Mouse (Mus musculus) gastrocnemius, postnatal 36 days (tissue): ENCODE measurements around the gene Fcho2. TPM values are rescaled to one million over a fixed set of nuclear protein-coding genes. Genes with fewer than 3 reads are reported as not detected.
A peak's percentile ranks its signal among the peaks of the same experiment; 100 is the strongest.

Source experiments
- DNase-seq, 2 experiments: peaks; one replicate each; pipeline ENCODE4 v3.0.0; 2022
- intact Hi-C: fragments of 180-260 bp; cut with DNase I; formaldehyde crosslinking; loops from one replicate; pipeline ENCODE4 v1.15.1; 2025
- total RNA-seq, 2 experiments: library from RNA; stranded (reverse); gene quantifications; 2 replicates each; pipeline ENCODE4 v1.2.3; 2021

Fcho2 gene
- total RNA-seq, 2 experiments from 2014 or later, result 20.2 TPM

GRCm38 (mm10) chr13:98810143-98810542 lies 5.1 kb downstream of the Fcho2 start:
- intact Hi-C loops, result no loop called here
- DNase-seq, result no peak

DNA sequence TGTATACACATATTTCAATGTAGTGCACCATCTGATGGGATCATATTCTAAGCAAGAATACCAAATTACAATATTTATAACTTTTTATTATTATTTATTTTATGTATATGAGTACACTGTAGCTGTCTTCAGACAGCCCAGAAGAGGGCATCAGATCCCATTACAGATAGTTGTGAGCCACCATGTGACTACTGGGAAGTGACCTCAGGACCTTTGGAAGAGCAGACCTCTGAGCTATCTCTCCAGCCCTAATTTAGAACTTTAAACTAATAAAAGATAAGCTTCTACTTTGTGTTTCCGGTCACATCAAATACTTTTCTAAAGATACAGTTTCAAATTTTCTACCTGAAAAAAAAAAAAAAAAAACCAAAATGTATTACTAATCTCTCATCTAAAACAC lies 6.2 kb downstream of the Fcho2 start:
- no peak for DNase-seq
- intact Hi-C loops, result no loop called here

GRCm38 (mm10) chr13:98804480-98804879 lies 10.8 kb downstream of the Fcho2 start:
- intact Hi-C loops, result no loop called here
- DNase-seq, result no peak

- DNase-seq, result no peak
- intact Hi-C loops, result no loop called here
Observed at GRCm38 (mm10) chr13:98803699-98804098, 11.6 kb downstream of the Fcho2 start.

GRCm38 (mm10) chr13:98802957-98803356 lies 12.3 kb downstream of the Fcho2 start:
- no peak for DNase-seq
- intact Hi-C loops, result no loop called here

- DNase-seq, result no peak
- intact Hi-C loops, result no loop called here
Observed at GRCm38 (mm10) chr13:98795511-98795910, 19.7 kb downstream of the Fcho2 start.

DNA sequence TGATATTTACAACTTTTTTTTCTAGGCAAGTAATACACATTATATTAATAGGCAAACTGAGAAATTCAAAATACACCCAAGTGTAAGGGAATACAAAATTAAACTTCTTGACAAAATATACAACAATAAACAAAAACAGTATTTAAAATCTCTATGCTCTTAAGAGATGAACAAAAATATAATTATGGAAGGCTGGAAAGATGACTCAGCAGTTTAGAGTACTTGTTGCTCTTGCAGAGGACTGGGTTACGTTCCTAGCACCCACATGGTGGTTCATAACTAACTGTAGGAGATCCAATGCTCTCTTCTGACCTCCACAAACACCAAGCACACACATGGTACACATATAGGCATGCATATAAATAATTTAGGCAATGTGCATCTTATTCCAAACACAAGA lies 22.4 kb downstream of the Fcho2 start:
- intact Hi-C loops, result no loop called here
- no peak for DNase-seq

- DNase-seq, result no peak
- intact Hi-C loops, result no loop called here
Observed at GRCm38 (mm10) chr13:98791693-98792092, 23.6 kb downstream of the Fcho2 start.

DNA sequence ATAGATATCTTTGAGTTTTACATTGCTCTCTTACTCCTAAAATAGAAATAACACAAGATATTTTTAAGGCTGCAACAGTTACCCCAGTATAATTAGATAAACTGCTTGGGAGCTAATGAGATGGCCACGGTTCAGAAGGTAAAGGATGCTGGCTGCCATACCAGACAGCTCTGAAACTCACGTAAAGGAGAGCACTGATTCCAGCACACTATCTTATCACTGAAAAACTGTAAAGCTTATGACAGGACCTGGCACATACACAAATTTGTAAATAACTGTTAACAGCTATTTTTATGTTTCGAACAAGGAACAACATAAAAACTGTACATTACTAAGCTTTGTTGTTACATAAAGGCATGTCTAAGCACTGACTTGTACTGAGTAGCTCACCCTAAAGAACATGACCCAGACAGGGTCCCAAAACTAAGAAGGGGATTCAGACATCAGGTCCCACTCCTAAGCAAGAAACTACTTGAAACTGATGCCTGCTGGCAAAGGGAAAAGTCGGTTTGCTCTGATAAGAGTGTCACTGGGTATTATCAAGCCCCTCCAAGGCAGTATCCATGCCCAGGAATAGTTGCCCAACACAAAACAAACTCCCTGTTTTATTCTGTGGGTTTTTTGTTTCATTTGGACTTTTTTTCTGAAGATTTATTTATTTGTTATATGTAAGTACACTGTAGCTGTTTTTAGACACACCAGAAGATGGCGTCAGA lies 28.1 kb downstream of the Fcho2 start:
- DNase-seq, result no peak
- intact Hi-C loops, result no loop called here

DNA sequence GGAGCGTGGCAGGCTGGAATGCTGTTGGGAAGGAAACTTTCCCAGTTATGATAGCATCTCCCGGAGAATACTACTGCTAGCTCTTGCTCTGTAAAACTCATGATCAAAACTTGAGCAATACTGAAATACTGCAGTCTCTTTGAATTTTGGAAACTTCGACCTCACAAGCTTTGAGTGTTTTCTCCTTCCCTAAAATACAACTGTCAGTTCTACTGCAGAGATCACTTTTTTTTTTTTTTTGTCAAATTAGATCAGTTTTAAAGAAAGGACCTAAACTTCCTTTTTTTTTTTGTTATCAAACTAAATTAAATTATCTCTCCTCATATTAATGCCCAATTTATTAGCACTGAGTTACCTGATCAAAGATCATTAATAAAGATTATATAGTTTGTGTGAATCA lies 37.3 kb downstream of the Fcho2 start:
- intact Hi-C loops, result no loop called here

DNA sequence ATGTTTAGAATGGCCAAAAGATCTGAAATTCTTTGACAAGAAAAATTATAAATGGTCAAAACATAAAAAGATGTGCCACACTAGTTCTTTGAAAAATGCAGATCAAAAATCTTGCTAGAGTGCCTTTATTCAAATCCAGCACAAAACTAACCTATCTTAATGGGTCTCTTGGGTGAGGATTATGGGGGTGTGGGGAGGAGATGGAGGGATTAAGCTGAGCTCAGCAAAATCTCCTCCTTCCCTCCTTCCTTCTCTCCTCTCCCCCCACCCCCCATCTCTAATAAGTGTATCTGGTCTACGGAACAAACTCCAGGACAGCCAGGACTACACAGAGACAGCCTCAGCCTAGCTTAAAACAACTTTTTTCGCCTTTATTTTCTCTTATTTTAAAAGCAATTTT lies 43.8 kb downstream of the Fcho2 start:
- no peak for DNase-seq
- intact Hi-C loops, result no loop called here

More for the DNA sequence above, 37.3 kb downstream of the Fcho2 start:
- DNase-seq, result no peak

- DNase-seq, result peak; percentile 43 to 63
- intact Hi-C loops, result no loop called here
Observed at GRCm38 (mm10) chr13:98768329-98768728, 46.9 kb downstream of the Fcho2 start.

GRCm38 (mm10) chr13:98761771-98762170 lies 53.5 kb downstream of the Fcho2 start:
- intact Hi-C loops, result no loop called here
- DNase-seq, result no peak

DNA sequence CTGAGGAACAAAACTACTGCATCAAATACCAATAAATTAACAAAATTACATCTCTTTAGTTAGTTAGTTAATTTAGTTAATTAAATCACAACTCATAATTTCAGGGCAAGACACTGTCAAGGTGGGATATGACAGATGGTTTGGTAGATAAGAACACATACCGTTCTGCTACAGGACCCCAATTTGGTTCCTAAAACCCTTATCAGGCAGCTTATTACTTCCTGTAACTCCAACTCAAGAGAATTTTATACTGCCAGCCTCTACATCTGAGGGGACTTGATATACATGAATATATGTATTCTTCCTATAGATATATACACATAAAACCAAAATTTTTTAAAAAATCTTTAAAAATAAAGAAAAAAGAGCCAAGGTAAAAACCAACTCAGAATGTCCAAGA lies 59.4 kb downstream of the Fcho2 start:
- DNase-seq, result no peak
- intact Hi-C loops, result no loop called here

DNA sequence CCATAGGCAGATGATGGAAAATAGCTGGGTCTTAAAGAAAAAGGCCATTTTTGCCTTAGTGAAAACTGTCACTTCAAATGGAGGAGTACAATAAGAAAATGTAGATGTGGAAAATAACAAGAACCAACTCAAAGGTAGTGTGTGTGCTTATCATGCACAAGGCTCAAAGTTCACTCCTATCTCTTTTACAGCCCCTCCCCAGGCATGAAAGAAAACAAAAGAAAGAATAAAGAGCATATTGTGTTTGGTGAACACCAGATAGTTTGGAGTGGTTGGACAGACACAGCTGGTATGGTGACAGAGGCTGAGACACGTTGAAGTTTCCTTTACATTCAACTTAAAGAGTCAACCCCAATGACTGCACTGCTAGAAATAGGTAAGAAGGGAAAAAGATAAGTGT lies 70.6 kb downstream of the Fcho2 start:
- DNase-seq, result no peak
- intact Hi-C loops, result no loop called here

DNA sequence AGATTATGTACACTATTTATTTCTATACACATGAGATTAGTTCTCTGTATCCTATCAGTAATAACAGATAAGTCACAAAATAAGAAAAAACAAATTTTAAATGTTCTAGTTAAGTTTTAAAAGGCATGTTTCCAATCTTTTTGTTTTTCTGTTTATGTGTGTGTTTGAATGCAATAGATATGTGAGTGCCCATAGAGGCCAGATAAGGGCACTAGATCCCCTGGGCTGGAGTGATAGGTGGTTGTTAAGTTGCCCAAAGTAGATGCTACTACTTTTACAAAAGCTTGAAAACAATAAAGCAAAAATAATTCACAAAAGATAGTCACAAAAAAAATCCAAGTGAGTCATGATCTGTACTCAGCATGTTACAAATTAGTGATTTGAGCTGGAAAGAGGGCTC lies 71.4 kb downstream of the Fcho2 start:
- DNase-seq, result no peak
- intact Hi-C loops, result no loop called here

GRCm38 (mm10) chr13:98743214-98743613 lies 72.0 kb downstream of the Fcho2 start:
- no peak for DNase-seq
- intact Hi-C loops, result no loop called here

GRCm38 (mm10) chr13:98738213-98738612 lies 77.0 kb downstream of the Fcho2 start:
- DNase-seq, result no peak
- intact Hi-C loops, result no loop called here

GRCm38 (mm10) chr13:98733292-98733691 lies 82.0 kb downstream of the Fcho2 start:
- intact Hi-C loops, result no loop called here
- no peak for DNase-seq

GRCm38 (mm10) chr13:98729271-98730062 lies 85.8 kb downstream of the Fcho2 start:
- DNase-seq, result no peak
- intact Hi-C loops, result no loop called here

GRCm38 (mm10) chr13:98726494-98726893 lies 88.8 kb downstream of the Fcho2 start:
- intact Hi-C loops, result no loop called here
- no peak for DNase-seq

GRCm38 (mm10) chr13:98723430-98723829 lies 91.8 kb downstream of the Fcho2 start:
- DNase-seq, result no peak
- intact Hi-C loops, result no loop called here
